Mouse (Mus musculus) retina, postnatal 1 day (tissue): ENCODE measurements at regions not wholly inside any gene's neighbourhood (a gene's known extent, or its start where the extent isn't known, plus 50 kb on each side); places are given as distances from the start of the nearest gene placed in this dataset.

Experiments used
- DNase-seq: peaks from one replicate; pipeline ENCODE4 v3.0.0-alpha.2; 2012

DNA sequence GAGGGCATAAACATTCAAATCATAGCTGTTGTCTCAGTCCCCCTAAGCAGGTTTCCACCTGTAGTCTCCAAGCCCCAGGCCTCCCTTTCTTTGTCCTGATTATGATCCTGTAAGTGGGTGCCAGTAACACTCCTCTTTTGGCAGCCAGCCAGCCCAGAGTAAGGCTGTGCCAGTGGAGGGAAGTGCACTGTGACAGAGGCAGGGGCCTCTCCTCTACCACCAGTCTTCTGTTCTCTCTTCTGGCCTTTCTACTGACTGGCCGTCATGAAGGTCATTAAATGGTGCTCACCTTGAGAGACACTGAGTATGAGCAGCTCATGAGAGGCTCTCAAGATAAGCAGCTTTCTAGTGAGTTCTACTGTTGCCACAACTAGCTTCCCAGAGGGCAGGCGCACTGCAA lies 63.5 kb upstream of the Met start:
- peak; percentile 75 for DNase-seq

- DNase-seq, result no peak
Measured at GRCm38 (mm10) chr6:17408094-17408493, 55.5 kb upstream of the Met start.

DNA sequence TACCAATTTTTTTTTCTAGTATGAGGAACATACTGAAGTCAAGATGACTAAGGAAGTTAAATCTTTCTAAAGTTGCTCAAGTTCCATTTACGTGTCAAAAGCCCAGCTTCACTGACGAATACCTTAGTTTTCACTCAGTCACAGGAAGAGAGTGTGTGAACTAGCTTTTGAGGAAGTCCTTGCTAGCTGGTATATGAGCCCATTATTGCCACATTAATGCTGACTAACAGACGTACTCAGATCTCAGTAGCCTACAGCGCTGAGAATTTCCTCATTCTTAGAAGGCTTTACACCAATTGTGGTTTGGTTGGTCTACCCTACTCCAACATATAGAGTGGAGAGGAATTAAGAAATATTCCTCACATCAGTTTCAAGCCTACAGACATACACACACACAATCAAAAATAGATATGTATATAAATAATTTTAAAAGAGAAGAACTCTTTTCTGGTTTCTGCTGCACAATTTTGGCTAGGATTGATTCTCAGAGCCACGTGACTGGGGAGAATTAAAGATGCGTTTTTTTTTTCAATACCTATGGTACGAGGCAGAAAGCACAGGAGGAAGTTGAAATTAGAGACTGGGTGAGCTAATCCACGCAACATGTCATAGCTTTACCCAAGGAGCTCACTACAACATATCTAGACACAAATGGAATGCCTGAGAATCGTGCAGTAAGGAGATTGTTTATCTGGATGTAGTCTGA lies 53.7 kb upstream of the Met start:
- DNase-seq, result no peak

DNA sequence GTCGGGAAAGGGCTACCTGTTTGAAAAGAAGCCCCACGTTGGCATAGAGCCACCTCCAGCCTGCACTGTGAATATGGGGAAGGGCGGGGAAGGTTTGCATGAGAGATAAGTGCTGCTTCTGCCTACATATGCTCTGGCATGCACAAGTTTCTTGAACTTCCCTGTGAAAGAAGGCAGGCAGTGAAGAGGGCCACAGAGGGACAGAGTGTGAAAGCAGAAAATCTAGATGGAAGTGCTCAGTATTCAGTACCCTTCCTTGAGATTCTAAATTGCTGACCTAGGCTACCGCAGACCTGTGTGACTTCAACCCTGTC lies 53.2 kb upstream of the Met start:
- no peak for DNase-seq
